Mouse (Mus musculus) urinary bladder, adult 2 months (tissue): ENCODE measurements around the gene Gm20388. TPM values are rescaled to one million over a fixed set of nuclear protein-coding genes. Genes with fewer than 3 reads are reported as not detected.
A peak's percentile ranks its signal among the peaks of the same experiment; 100 is the strongest.

ENCODE experiments used
- DNase-seq: peaks from one replicate; pipeline ENCODE4 v3.0.0; 2022; ENCODE audit warnings: low spot score
- polyA plus RNA-seq: library from polyadenylated mRNA; depleted of rRNA; stranded (reverse); fragments of >200 nt; gene quantifications from 2 replicates; pipeline ENCODE4 v1.2.3, GENCODE M21; 2012

Gene Gm20388
- polyA plus RNA-seq, 1 experiment = 50.2 TPM

GRCm38 (mm10) chr8:120559654-120560053 lies 649.0 kb downstream of the Gm20388 start:
- no peak for DNase-seq

- DNase-seq = no peak
These were observed 649.9 kb downstream of the Gm20388 start for GRCm38 (mm10) chr8:120560535-120560934.

- no peak for DNase-seq
These were observed 651.1 kb downstream of the Gm20388 start for GRCm38 (mm10) chr8:120561539-120562435.

DNA sequence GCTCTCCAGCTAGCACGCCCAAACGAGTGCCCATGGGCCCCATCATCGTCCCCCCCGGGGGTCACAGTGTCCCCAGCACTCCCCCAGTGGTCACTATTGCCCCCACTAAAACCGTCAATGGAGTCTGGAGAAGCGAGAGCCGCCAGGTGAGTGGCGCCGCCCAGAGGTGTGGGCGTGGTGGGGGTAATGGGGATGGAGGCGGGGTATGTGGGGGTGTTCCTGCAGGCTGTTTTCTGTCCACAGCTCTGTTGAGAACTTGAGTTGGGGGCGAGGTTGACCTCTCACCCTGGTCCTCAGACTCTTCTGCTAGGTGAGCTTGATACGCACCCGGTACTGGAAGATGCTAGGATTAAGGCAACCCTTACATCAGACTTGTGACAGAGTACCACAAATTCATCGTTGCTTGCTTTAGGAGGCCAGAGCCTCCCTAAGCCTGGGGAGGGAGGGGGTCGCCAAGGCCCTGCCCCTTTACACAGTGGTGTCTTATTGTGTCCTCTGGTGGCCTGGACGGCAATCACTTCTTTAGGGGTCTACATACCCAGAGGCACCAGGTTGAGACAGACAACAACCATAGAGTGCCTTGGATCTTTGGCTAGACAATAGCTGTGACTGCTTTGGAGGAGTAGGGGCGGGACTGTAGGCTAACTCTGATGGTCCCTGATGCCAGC lies 652.2 kb downstream of the Gm20388 start:
- DNase-seq = no peak

- DNase-seq = no peak
These were observed 652.7 kb downstream of the Gm20388 start for GRCm38 (mm10) chr8:120563348-120563724.

GRCm38 (mm10) chr8:120563851-120564837 lies 653.5 kb downstream of the Gm20388 start:
- no peak for DNase-seq

GRCm38 (mm10) chr8:120565151-120565711 lies 654.6 kb downstream of the Gm20388 start:
- DNase-seq = no peak

- no peak for DNase-seq
These were observed 656.0 kb downstream of the Gm20388 start for GRCm38 (mm10) chr8:120566681-120567080.

DNA sequence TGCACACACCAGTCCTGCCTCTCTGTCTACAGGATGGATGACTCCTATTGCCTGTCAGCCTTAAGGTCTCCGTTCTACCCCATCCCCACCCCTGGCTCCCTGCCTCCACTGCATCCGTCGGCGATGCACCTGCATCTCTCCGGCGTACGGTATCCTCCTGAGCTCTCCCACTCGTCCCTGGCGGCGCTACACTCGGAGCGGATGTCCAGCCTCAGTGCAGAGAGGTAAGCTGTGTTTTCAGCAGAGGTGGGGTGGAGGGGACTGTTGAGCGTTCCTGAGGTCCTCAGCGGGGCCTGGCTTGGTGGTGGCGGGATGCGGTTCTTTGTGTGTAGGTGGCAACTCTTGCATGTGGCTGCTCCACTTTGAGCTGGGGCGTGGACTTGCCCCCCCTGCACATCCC lies 657.1 kb downstream of the Gm20388 start:
- DNase-seq = no peak

GRCm38 (mm10) chr8:120568164-120568798 lies 657.6 kb downstream of the Gm20388 start:
- DNase-seq = no peak

DNA sequence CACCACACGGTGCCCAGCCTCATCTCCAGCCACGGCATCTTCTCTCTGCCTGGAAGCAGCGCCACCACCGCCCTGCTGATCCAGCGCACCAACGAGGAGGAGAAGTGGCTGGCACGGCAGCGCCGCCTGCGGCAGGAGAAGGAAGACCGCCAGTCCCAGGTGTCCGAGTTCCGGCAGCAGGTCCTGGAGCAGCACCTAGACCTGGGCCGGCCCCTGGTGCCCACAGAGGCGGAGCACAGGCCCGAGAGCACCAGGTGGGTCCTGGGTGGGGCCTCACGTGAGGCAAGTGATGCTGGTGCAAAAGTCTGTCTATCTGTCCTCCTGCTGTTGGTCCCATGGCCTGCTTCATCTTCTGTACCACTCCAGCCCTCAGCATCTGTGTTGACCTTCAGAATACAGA lies 658.5 kb downstream of the Gm20388 start:
- no peak for DNase-seq

DNA sequence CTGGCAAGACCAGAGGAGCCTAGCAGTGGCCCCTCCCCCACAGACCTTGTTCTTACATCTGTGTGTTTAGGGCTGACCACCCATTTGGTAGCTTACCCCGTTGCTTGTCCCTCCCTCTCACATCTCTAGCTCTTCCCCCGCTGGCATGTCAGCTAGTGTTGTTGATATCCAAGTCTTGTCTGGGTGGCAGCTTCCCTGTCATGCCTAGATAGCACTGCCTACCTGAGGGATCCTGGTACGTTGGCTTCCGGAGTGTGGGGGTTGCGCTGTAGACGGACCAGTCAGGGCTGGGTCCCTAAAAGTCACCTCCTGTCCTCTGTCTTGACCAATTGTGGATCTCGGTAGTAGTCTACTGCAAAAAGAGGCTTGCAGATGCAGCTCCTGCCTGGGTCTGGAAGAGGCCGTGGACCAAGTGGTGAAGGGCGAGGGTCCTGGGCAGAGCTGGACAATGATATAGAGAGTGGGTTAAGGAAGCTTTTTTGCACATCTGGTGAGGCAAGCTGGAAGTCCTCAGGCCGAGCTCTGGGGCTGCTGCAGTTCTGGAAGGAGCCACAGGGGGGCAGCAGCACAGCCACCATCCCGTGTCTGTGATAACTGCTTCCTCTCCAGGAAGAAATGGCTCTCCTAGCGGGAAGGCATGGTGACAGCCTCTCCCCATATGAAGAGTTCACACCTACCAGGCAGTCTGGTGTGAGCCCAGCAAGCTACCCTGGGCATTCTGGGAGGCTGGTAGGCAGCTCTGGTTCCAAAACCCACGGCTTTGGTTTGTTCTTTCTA lies 659.5 kb downstream of the Gm20388 start:
- peak; percentile 60 for DNase-seq

DNA sequence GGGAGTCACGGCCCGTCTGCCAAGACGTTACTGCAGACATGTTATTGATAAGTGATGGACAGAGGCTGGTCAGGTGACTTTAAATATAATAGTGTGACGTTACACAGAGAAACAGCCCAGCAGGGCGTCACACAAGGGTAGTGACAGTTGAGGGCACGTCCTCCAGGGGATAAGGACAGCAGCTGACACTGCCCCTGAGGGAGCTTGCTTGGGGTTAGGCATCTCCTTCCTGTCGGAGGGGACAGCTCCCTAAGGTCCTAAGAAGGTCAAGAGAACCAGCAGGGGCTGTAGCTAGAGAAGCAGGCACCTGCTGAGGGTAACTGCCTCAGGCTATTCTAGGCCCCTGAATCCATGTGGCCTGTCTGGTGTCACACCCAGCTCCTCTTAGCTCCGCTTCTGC lies 660.9 kb downstream of the Gm20388 start:
- no peak for DNase-seq

- DNase-seq = no peak
These were observed 661.9 kb downstream of the Gm20388 start for GRCm38 (mm10) chr8:120572534-120572933.

GRCm38 (mm10) chr8:120573866-120574265 lies 663.2 kb downstream of the Gm20388 start:
- no peak for DNase-seq

GRCm38 (mm10) chr8:120574941-120575340 lies 664.3 kb downstream of the Gm20388 start:
- no peak for DNase-seq

DNA sequence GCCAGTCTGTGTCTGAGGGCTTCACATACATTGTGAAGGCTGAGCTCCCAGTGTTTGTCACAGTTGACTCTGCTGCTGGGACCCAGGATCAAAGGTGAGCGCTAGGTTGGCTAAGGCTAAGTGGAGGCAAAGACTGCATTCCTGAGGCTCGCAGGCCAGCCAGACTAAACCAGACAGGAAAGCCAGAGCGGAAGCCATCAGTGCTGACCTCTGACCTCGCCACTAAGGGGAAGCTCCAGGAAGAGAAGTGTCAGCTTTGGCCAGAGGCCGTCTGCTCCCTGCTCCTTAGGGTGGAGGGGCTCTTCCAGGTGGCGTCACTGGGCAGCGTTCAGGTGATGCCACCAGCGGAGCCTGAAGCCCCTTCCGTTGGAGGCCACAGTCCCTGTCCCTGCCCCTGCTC lies 665.2 kb downstream of the Gm20388 start:
- no peak for DNase-seq

- no peak for DNase-seq
These were observed 667.2 kb downstream of the Gm20388 start for GRCm38 (mm10) chr8:120577821-120578220.

DNA sequence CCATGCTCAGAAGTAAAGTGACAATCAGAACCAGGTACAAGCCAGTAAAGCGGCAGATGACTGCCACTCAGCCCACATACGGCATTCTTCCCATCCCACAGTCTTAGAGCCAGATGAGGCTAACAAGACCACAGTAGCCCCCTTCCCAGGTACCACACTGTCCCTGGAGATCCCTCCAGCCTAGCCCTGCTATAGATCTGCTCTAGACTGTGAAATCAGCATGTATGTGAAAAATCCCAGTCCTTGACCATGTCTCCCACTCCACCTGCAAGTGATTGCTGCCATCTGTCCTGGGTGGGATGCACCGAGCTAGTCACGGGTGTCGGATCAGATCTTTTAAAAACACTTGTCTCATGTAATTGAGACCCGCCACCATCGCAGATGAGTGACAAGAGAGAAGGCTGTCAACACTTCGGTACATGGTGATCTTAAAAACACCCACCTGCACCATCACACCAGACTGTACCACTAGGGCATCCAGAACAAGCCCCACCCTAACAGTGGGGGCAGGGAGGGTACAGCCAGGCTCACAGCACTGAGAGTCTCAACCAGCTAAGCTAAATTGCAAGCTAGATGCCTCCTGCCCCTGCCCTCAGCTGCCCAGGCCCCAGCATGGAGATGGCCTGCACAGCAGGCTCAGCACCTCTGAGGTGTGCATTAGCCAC lies 669.8 kb downstream of the Gm20388 start:
- no peak for DNase-seq

DNA sequence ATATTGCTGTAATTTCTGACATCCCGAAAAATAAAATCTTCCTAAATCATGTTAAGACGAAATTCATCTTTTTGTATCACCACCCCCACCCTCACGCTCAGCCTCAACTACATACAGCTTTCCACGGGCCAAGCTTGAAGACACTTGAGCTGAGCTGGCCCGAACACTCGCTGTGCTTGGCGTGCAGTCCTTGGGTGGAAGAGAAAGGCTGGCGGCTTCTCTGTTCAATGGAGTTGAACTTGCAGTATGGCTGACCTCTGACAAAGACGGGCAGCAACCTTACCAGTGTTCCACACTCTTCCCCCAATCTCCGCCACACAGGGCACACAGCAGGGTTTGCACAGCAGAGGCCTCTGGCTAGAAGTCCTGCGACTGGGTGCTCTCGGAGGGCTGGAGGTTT lies 670.7 kb downstream of the Gm20388 start:
- DNase-seq = no peak
